Mouse (Mus musculus): ENCODE results near the gene Vsx2. TPM values are rescaled to one million over a fixed set of nuclear protein-coding genes. Genes with fewer than 3 reads are reported as not detected.
A peak's percentile ranks its signal among the peaks of the same experiment; 100 is the strongest.
"Not testable (repeated sequence)": the region's sequence is repeated elsewhere in the genome, so short reads cannot be mapped to it uniquely, and the experiment has no call there.

Vsx2 gene
- total RNA-seq (2021) = under 1 TPM; 0.26 to 0.35 TPM
- long read RNA-seq, experiment 1 = 0 reads
- long read RNA-seq, experiment 2, partial matches to known transcripts = 1 of 1 reads
- long read RNA-seq, experiment 2, other reads (novel, unspliced or antisense) = 0 of 1 reads

- DNase-seq (ENCODE audit: low spot score in 2 of 2) = no peak
These were observed at the start of gene Vsx2 for GRCm38 (mm10) chr12:84569336-84569970. TSS of gene Vsx2 (plus strand) at chr12:84569762.

GRCm38 (mm10) chr12:84523728-84524127, 45.8 kb upstream of the Vsx2 start:
- no peak for DNase-seq (ENCODE audit: low spot score in 2 of 2)

GRCm38 (mm10) chr12:84524147-84525050, 45.2 kb upstream of the Vsx2 start:
- no peak for DNase-seq (ENCODE audit: low spot score in 2 of 2)

GRCm38 (mm10) chr12:84525422-84525821, 44.1 kb upstream of the Vsx2 start:
- DNase-seq (ENCODE audit: low spot score in 2 of 2) = no peak

GRCm38 (mm10) chr12:84530426-84530825, 39.1 kb upstream of the Vsx2 start:
- DNase-seq (ENCODE audit: low spot score in 2 of 2) = no peak

GRCm38 (mm10) chr12:84531906-84532829, 37.4 kb upstream of the Vsx2 start:
- DNase-seq (ENCODE audit: low spot score in 2 of 2) = no peak

- DNase-seq (ENCODE audit: low spot score in 2 of 2) = no peak
These were observed 36.7 kb upstream of the Vsx2 start for GRCm38 (mm10) chr12:84532830-84533199.

GRCm38 (mm10) chr12:84533706-84534486, 35.7 kb upstream of the Vsx2 start:
- no peak for DNase-seq (ENCODE audit: low spot score in 2 of 2)

GRCm38 (mm10) chr12:84539537-84539936, 30.0 kb upstream of the Vsx2 start:
- not testable (repeated sequence) for DNase-seq (ENCODE audit: low spot score in 2 of 2)

GRCm38 (mm10) chr12:84541391-84541958, 28.1 kb upstream of the Vsx2 start:
- no peak for DNase-seq (ENCODE audit: low spot score in 2 of 2)

- peak; percentile 53 to 69 for DNase-seq (ENCODE audit: low spot score in 2 of 2)
These were observed 23.5 kb upstream of the Vsx2 start for GRCm38 (mm10) chr12:84546028-84546427.

GRCm38 (mm10) chr12:84546577-84547085, 22.9 kb upstream of the Vsx2 start:
- DNase-seq (ENCODE audit: low spot score in 2 of 2) = no peak

- no peak for DNase-seq (ENCODE audit: low spot score in 2 of 2)
These were observed 21.3 kb upstream of the Vsx2 start for GRCm38 (mm10) chr12:84548251-84548650.

- no peak for DNase-seq (ENCODE audit: low spot score in 2 of 2)
These were observed 14.3 kb upstream of the Vsx2 start for GRCm38 (mm10) chr12:84555218-84555617.

GRCm38 (mm10) chr12:84562558-84562957, 7.0 kb upstream of the Vsx2 start:
- no peak for DNase-seq (ENCODE audit: low spot score in 2 of 2)

GRCm38 (mm10) chr12:84567576-84567975, 2.0 kb upstream of the Vsx2 start:
- no peak for DNase-seq (ENCODE audit: low spot score in 2 of 2)

- no peak for DNase-seq (ENCODE audit: low spot score in 2 of 2)
These were observed 573 bp downstream of the Vsx2 start for GRCm38 (mm10) chr12:84569976-84570693.

GRCm38 (mm10) chr12:84570694-84571415, 1.3 kb downstream of the Vsx2 start:
- no peak for DNase-seq (ENCODE audit: low spot score in 2 of 2)
